Mouse (Mus musculus) megakaryocyte, embryonic 14.5 days (primary cell): ENCODE measurements around the gene Podnl1. TPM values are rescaled to one million over a fixed set of nuclear protein-coding genes. Genes with fewer than 3 reads are reported as not detected.

Experiments
- H3K27me3 ChIP-seq: replicated peaks from 2 replicates; pipeline ENCODE3; 2012; ENCODE audit warnings: inconsistent platforms
- H3K36me3 ChIP-seq: replicated peaks from 2 replicates; pipeline ENCODE3; 2012; ENCODE audit warnings: low read length, inconsistent platforms, mixed read lengths
- H3K4me1 ChIP-seq: 2 replicates; pipeline ENCODE4 v1.6.1; 2012; ENCODE audit warnings: inconsistent platforms
- H3K4me3 ChIP-seq: replicated peaks from 2 replicates; pipeline ENCODE3; 2012; ENCODE audit warnings: moderate library complexity, mild to moderate bottlenecking, inconsistent platforms
- H3K9me3 ChIP-seq: 2 replicates; pipeline ENCODE4 v1.6.1; 2012; ENCODE audit warnings: inconsistent platforms
- FLI1 ChIP-seq: IDR thresholded peaks from 2 replicates; pipeline ENCODE4 v1.6.1; 2012; ENCODE audit warnings: low read length, inconsistent platforms, mixed read lengths
- GATA1 ChIP-seq: IDR thresholded peaks from 3 replicates; pipeline ENCODE4 v1.6.1; 2012; ENCODE audit warnings: mixed read lengths, low read length, inconsistent platforms, borderline replicate concordance
- polyA plus RNA-seq: library from polyadenylated mRNA; stranded (reverse); fragments of >175 nt; gene quantifications from 2 replicates; pipeline ENCODE4 v1.2.3, GENCODE M21; 2012; ENCODE audit warnings: low replicate concordance; ENCODE audit not compliant: insufficient read depth

Podnl1 gene
- 0.75 TPM in 1 of 2 replicates, not detected in the other for polyA plus RNA-seq

DNA sequence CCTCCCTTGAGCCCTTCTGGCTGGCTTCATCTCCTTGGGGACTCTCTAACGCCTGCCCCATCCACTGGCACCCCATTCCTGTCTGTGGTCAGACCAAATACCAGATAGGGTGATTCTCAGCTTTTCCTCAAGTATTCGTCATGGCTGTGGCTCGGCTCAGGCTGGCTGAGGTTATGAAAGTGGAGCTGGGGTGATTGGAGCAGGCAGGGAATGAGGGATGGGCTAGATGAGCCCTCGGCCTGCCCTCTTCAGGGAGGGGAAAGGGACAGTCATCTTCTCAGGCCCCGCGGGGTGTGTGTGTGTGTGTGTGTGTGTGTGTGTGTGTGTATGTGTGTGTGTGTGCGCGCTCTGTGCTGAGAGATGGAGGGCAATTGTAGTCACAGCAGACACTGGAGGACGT lies at the start of gene Podnl1:
TSS of gene Podnl1 (plus strand) at position 334 of the 400 bp plus-strand sequence.
- Histone ChIP-seq H3K4me1 (peaks cover 36% of the 10 kb centered on the region), H3K36me3 (peaks cover 3% of the 10 kb centered on the region), H3K4me3 (no peak within 1 kb of the TSS), H3K27me3 (peaks cover 43% of the 10 kb centered on the region), H3K9me3 (no peaks in the 10 kb centered on the region)
- TF ChIP-seq GATA1, result no peak
- TF ChIP-seq FLI1, result no peak

DNA sequence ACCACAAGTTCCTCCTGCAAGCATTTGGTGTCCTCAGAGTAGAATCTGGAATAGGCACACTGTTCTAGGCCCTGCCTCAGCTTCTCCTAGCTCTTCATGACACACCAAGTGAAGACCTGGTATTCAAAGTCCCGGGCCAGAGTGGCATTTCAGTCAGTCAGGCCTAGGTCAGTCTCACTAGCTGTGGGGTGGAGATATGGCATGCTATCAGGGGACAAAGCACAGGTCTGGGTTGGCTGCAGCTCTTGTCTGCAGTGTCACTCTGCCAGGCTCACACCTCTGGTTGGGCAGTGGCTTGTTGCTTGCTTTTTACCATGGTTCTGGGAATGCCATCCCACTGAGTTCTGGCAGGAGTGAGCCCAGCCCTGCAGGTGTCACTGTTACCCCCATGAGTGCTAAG lies 49.4 kb upstream of the Podnl1 start:
- TF ChIP-seq FLI1 (no peak), GATA1 (no peak)

DNA sequence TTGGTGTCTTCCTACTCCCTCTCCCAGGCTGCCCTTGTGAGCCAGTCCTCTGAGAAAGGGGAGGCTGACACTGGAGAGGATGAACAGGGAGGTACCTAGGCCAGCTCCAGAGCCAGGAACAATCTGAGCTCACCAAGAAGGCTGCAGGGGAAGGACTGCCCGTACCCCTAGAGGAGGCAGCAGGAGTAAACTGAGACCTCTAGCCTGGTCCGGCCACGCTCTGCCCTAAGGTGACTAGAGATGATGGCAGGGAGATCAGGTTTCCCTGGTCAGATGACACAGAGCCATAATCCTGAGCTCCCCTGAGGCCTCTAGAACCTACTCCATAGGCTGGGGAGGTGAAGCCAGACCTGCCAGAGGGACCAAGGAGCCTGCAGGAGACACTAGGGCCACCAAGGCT lies 48.9 kb upstream of the Podnl1 start:
- Histone ChIP-seq H3K36me3 (peaks cover 83% of the 10 kb centered on the region), H3K9me3 (no peaks in the 10 kb centered on the region), H3K4me1 (peaks cover 55% of the 10 kb centered on the region), H3K4me3 (no peak overlapping the region), H3K27me3 (no peaks in the 10 kb centered on the region)
- no peak for TF ChIP-seq FLI1
- no peak for TF ChIP-seq GATA1

More for the DNA sequence above, 49.4 kb upstream of the Podnl1 start:
- H3K9me3 ChIP-seq, result no peaks in the 10 kb centered on the region
- H3K36me3 ChIP-seq, result peaks cover 80% of the 10 kb centered on the region
- no peak overlapping the region for H3K4me3 ChIP-seq
- no peaks in the 10 kb centered on the region for H3K27me3 ChIP-seq
- H3K4me1 ChIP-seq, result peaks cover 59% of the 10 kb centered on the region

DNA sequence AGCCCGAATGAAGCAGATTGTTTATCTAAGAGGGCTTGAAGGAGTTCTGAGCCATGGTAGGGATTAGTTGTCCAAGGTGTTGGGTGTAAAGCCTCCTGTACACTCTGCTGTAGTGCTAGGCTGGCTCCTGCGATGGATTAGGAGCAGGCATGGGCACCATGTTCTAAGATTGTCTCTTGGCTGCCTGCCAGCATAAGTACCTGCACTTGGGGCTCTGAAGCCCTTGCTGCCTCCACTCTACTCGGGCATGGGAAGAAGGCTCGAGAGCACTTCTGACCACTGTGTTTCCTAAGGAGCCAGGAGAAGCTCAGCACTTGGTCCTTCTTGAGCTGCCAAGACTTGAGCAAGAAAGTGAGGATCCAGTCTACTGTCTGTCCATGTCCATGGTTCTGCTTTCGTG lies 46.6 kb upstream of the Podnl1 start:
- H3K4me3 ChIP-seq, result no peak overlapping the region
- H3K4me1 ChIP-seq, result peaks cover 31% of the 10 kb centered on the region
- TF ChIP-seq GATA1, result no peak
- TF ChIP-seq FLI1, result no peak
- H3K27me3 ChIP-seq, result no peaks in the 10 kb centered on the region
- no peaks in the 10 kb centered on the region for H3K9me3 ChIP-seq
- peaks cover 96% of the 10 kb centered on the region for H3K36me3 ChIP-seq

DNA sequence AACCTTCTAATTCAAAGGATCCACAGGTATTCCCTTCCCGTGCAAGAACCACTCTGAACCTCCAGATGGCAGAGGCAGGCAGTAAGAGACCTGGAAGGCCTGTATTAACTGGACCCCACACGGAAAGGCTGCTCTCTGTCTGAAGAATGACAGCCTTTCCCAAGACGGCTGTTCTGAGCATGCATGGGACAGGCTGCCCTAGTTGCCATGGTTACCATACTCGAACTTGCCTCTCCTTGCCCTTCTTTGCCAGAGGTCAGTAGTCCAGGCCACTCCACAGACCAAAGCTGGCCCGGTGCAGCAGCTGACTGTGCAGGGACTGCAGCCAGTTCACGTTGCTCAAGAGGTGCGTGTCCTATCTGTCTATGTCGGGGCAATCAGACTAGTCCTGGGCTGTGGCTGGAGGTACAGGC lies 42.0 kb upstream of the Podnl1 start:
- H3K36me3 ChIP-seq, result peaks cover 98% of the 10 kb centered on the region
- TF ChIP-seq GATA1, result no peak
- no peak for TF ChIP-seq FLI1
- H3K27me3 ChIP-seq, result no peaks in the 10 kb centered on the region
- H3K4me3 ChIP-seq, result no peak overlapping the region
- no peaks in the 10 kb centered on the region for H3K9me3 ChIP-seq
- peaks cover 4% of the 10 kb centered on the region; the same call in 1 of the 2 replicates for H3K4me1 ChIP-seq

DNA sequence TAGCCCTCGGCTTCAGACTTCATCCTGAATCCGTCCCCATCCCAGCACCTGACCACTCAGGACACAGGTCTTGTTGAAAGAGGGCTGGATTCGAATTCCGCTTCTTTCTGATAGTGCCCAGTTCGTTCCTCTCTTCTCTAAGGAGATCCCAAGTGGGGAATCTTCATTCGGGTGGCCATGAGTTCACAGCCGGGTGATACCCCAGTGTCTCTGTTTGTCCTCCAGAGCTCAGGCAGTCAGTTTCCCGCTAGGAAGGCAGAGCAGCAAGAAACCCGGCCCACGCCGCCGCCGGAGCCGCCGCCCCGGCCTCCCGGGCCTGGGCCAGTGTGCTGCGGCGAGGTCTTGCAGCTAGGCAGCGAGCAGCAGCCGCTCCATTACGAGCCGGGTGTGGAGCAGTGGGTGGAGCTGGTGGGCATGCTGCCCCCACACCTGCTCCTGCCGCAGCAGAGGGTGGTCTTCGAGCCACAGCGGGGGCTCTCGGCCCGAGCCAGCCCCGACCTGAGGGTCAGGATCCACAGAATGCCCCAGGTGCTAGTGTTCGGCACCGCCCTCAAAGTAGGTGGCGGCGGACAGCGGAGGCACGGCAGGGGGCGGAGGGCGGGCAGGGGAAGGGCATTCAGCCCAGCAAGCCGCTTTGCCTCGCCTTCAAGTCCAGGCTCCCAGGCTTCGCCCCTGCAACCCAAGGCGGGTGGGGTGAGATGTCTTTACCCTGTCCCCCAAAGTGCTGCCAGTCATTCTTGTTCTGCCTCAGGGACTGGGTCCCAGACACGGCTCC lies 41.3 kb upstream of the Podnl1 start:
- H3K4me3 ChIP-seq, result no peak overlapping the region
- TF ChIP-seq FLI1 (no peak), GATA1 (no peak)
- H3K4me1 ChIP-seq, result peaks cover 4% of the 10 kb centered on the region; the same call in 1 of the 2 replicates
- peaks cover 98% of the 10 kb centered on the region for H3K36me3 ChIP-seq
- H3K9me3 ChIP-seq, result no peaks in the 10 kb centered on the region
- H3K27me3 ChIP-seq, result no peaks in the 10 kb centered on the region

DNA sequence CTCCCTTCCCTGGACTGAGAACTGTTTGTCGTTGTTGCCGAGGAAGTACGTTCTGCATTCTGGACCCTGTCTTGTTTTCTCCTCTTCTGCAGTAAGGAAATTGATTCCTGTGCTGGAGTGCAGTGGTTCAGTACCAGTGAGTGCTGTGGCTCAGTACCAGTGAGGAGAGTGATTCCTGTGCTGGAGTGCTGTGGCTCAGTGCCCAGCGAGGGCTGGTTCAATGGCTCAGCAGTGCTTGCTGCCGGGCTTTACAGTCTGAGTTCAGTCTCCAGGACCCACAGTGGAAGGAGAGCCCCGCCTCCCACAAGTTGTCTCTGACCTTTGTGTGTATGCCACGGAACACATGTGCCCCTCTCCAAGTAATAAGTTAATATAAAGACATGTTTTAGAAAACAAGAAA lies 38.6 kb upstream of the Podnl1 start:
- no peak for TF ChIP-seq GATA1
- no peak for TF ChIP-seq FLI1
- Histone ChIP-seq H3K36me3 (peaks cover 98% of the 10 kb centered on the region), H3K9me3 (no peaks in the 10 kb centered on the region), H3K4me3 (no peak overlapping the region), H3K4me1 (peaks cover 4% of the 10 kb centered on the region; the same call in 1 of the 2 replicates), H3K27me3 (no peaks in the 10 kb centered on the region)

DNA sequence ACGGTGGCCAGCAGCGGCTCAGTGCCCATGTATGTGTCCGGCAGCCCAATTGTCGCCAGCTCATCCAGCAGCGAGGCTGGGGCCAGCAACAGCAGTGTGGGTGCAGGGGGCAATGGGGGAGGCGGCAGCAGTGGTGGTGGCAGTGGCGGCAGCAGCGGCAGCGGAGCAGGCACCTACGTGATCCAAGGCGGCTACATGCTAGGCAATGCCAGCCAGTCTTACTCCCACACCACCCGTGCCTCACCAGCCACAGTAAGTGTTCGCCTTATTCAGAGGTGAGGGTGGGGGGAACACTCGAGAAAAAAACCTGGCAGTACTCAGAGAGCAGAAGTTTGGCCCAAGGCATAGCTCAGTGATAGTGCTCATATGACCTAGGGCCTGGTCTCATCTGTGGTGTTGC lies 38.0 kb upstream of the Podnl1 start:
- Histone ChIP-seq H3K9me3 (no peaks in the 10 kb centered on the region), H3K36me3 (peaks cover 98% of the 10 kb centered on the region), H3K4me3 (peak overlapping the region; percentile 33), H3K27me3 (no peaks in the 10 kb centered on the region), H3K4me1 (peaks cover 4% of the 10 kb centered on the region; the same call in 1 of the 2 replicates)
- TF ChIP-seq FLI1 (no peak), GATA1 (no peak)

DNA sequence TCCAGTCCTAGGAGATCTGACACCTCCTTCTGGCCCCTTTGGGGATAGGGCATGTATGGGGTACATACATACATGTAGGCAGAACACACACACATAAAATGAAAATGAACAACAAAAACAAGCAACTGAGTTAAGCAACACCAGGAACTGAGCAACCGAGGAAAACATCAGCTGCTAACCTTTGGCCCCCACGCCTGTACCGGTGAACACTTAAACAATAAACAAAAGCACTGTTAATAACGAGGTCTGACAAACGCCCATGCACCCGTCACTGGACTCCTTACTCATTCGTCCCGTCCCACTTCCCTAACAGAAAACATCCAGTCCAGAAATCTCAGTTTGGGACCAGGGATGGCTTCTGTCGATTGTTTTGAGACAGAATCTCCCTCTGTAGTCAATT lies 36.5 kb upstream of the Podnl1 start:
- no peak overlapping the region for H3K4me3 ChIP-seq
- peaks cover 98% of the 10 kb centered on the region for H3K36me3 ChIP-seq
- H3K9me3 ChIP-seq, result no peaks in the 10 kb centered on the region
- TF ChIP-seq FLI1, result no peak
- TF ChIP-seq GATA1, result no peak
- H3K4me1 ChIP-seq, result peaks cover 4% of the 10 kb centered on the region; the same call in 1 of the 2 replicates
- H3K27me3 ChIP-seq, result no peaks in the 10 kb centered on the region

DNA sequence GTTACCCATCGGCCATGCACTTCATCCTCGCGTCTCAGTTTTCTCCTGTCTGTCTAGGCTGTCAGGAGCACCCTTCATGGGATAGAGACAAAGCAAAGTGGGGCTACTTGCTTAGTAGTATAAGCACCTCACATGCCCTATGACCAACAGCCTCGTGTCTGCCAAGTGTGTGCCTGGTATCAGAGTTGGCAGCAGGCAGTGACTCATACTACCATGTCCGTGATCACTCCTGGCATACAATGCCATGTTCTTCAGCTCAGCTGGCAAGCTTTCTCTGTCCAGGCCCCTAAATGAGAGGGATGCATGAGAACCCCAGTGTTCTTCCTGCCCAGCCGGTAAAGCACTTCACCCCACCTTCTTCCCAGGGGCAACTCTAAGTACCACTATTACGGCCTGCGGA lies 35.2 kb upstream of the Podnl1 start:
- no peaks in the 10 kb centered on the region for H3K27me3 ChIP-seq
- no peak overlapping the region for H3K4me3 ChIP-seq
- TF ChIP-seq FLI1, result no peak
- no peak for TF ChIP-seq GATA1
- peaks cover 97% of the 10 kb centered on the region for H3K36me3 ChIP-seq
- H3K4me1 ChIP-seq, result peaks cover 4% of the 10 kb centered on the region; the same call in 1 of the 2 replicates
- H3K9me3 ChIP-seq, result no peaks in the 10 kb centered on the region

DNA sequence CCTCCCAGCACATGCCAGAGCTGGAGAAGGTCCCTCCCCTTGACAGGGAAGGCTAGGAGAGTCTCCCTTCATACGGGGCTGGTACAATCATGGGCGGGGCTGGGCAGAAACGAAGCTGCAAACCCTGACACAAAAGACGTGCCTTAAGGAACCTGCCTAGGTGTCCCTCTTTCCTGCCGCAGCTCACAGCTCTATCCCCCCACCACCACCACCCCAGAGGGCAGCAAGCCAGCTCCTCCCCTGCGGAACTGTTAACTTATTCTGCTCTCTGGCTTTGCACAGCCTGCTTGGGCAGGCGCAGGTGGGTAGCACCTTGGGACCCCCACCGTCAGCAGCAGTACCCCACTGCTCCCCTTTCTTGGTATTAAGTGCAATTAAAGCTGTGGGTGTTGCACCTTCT lies 29.7 kb upstream of the Podnl1 start:
- H3K4me3 ChIP-seq, result no peak overlapping the region
- TF ChIP-seq GATA1, result no peak
- TF ChIP-seq FLI1, result no peak
- no peaks in the 10 kb centered on the region for H3K27me3 ChIP-seq
- peaks cover 95% of the 10 kb centered on the region for H3K36me3 ChIP-seq
- H3K9me3 ChIP-seq, result no peaks in the 10 kb centered on the region
- H3K4me1 ChIP-seq, result 0 out of 2 replicates have a peak, but pooled peaks cover 3% of the 10 kb centered on the region
